Mouse (Mus musculus): ENCODE measurements at regions not wholly inside any gene's neighbourhood (a gene's known extent, or its start where the extent isn't known, plus 50 kb on each side); places are given as distances from the start of the nearest gene placed in this dataset.

GRCm38 (mm10) chr10:117556851-117557542 is 72.3 kb upstream of the Cpm start:
- Histone ChIP-seq H3K4me1 (peaks cover 52% of the 10 kb centered on the region), H3K4me3 (no peak overlapping the region), H3K27me3 (ENCODE audit: low read depth, poor library complexity, severe bottlenecking) (no peaks in the 10 kb centered on the region), H3K9me3 (replicated peaks) (no peaks in the 10 kb centered on the region), H3K36me3 (no peaks in the 10 kb centered on the region), H3K27ac (no peak overlapping the region)
- DNase-seq (ENCODE audit: low spot score) = no peak
- 87% methylated on average over 14 of the region's 14 CpGs for WGBS

GRCm38 (mm10) chr10:117556027-117556789 is 73.1 kb upstream of the Cpm start:
- no peak for DNase-seq (ENCODE audit: low spot score)
- H3K27ac ChIP-seq = peak overlapping the region; percentile 74
- no peaks in the 10 kb centered on the region for H3K9me3 ChIP-seq (replicated peaks)
- H3K36me3 ChIP-seq = no peaks in the 10 kb centered on the region
- peaks cover 52% of the 10 kb centered on the region for H3K4me1 ChIP-seq
- WGBS = 41% methylated on average over 15 of the region's 15 CpGs
- H3K4me3 ChIP-seq = no peak overlapping the region
- H3K27me3 ChIP-seq (ENCODE audit: low read depth, poor library complexity, severe bottlenecking) = no peaks in the 10 kb centered on the region

- peak overlapping the region; percentile 74 for H3K27ac ChIP-seq
- H3K27me3 ChIP-seq (ENCODE audit: low read depth, poor library complexity, severe bottlenecking) = no peaks in the 10 kb centered on the region
- no peak overlapping the region for H3K4me3 ChIP-seq
- WGBS = 86% methylated on average over 10 of the region's 10 CpGs
- H3K36me3 ChIP-seq = no peaks in the 10 kb centered on the region
- peaks cover 52% of the 10 kb centered on the region for H3K4me1 ChIP-seq
- no peak for DNase-seq (ENCODE audit: low spot score)
- no peaks in the 10 kb centered on the region; the same call in 1 of the 2 replicates for H3K9me3 ChIP-seq (replicated peaks)
These were observed 73.8 kb upstream of the Cpm start for GRCm38 (mm10) chr10:117555542-117555941.

GRCm38 (mm10) chr10:117555044-117555443 is 74.3 kb upstream of the Cpm start:
- Histone ChIP-seq H3K9me3 (replicated peaks) (no peaks in the 10 kb centered on the region; the same call in 1 of the 2 replicates), H3K36me3 (no peaks in the 10 kb centered on the region), H3K4me1 (peaks cover 52% of the 10 kb centered on the region), H3K4me3 (no peak overlapping the region), H3K27me3 (ENCODE audit: low read depth, poor library complexity, severe bottlenecking) (no peaks in the 10 kb centered on the region), H3K27ac (peak overlapping the region; percentile 74)
- WGBS = 67% methylated on average over 8 of the region's 8 CpGs
- DNase-seq (ENCODE audit: low spot score) = no peak

GRCm38 (mm10) chr10:117554533-117554932 is 74.8 kb upstream of the Cpm start:
- DNase-seq (ENCODE audit: low spot score) = no peak
- peaks cover 48% of the 10 kb centered on the region for H3K4me1 ChIP-seq
- H3K9me3 ChIP-seq (replicated peaks) = no peaks in the 10 kb centered on the region; the same call in 1 of the 2 replicates
- 35% methylated on average over 6 of the region's 6 CpGs for WGBS
- H3K36me3 ChIP-seq = no peaks in the 10 kb centered on the region
- H3K27ac ChIP-seq = peak overlapping the region; percentile 74; the same call in 1 of the 2 replicates
- H3K4me3 ChIP-seq = no peak overlapping the region
- H3K27me3 ChIP-seq (ENCODE audit: low read depth, poor library complexity, severe bottlenecking) = no peaks in the 10 kb centered on the region

- 83% methylated on average over 15 of the region's 15 CpGs for WGBS
- Histone ChIP-seq H3K4me3 (no peak overlapping the region), H3K27ac (no peak overlapping the region), H3K9me3 (replicated peaks) (no peaks in the 10 kb centered on the region; the same call in 1 of the 2 replicates), H3K4me1 (peaks cover 45% of the 10 kb centered on the region), H3K36me3 (no peaks in the 10 kb centered on the region), H3K27me3 (ENCODE audit: low read depth, poor library complexity, severe bottlenecking) (no peaks in the 10 kb centered on the region)
- no peak for DNase-seq (ENCODE audit: low spot score)
These were observed 75.8 kb upstream of the Cpm start for GRCm38 (mm10) chr10:117553211-117554186.

GRCm38 (mm10) chr10:117552049-117552652 is 77.1 kb upstream of the Cpm start:
- WGBS = 89% methylated on average over 9 of the region's 9 CpGs
- Histone ChIP-seq H3K4me1 (peaks cover 54% of the 10 kb centered on the region), H3K36me3 (no peaks in the 10 kb centered on the region), H3K4me3 (no peak overlapping the region), H3K9me3 (replicated peaks) (no peaks in the 10 kb centered on the region; the same call in 1 of the 2 replicates), H3K27me3 (ENCODE audit: low read depth, poor library complexity, severe bottlenecking) (no peaks in the 10 kb centered on the region), H3K27ac (peak overlapping the region; percentile 47)
- DNase-seq (ENCODE audit: low spot score) = no peak

GRCm38 (mm10) chr10:117551234-117552048 is 77.9 kb upstream of the Cpm start:
- Histone ChIP-seq H3K4me3 (no peak overlapping the region), H3K4me1 (peaks cover 55% of the 10 kb centered on the region), H3K27ac (peak overlapping the region; percentile 47), H3K9me3 (replicated peaks) (no peaks in the 10 kb centered on the region; the same call in 1 of the 2 replicates), H3K36me3 (no peaks in the 10 kb centered on the region), H3K27me3 (ENCODE audit: low read depth, poor library complexity, severe bottlenecking) (no peaks in the 10 kb centered on the region)
- DNase-seq (ENCODE audit: low spot score) = no peak
- WGBS = 69% methylated on average over 13 of the region's 13 CpGs

GRCm38 (mm10) chr10:117549854-117550605 is 79.3 kb upstream of the Cpm start:
- Histone ChIP-seq H3K9me3 (replicated peaks) (no peaks in the 10 kb centered on the region; the same call in 1 of the 2 replicates), H3K4me1 (peaks cover 41% of the 10 kb centered on the region), H3K27ac (no peak overlapping the region)

GRCm38 (mm10) chr10:117549506-117549830 is 79.8 kb upstream of the Cpm start:
- Histone ChIP-seq H3K9me3 (replicated peaks) (no peaks in the 10 kb centered on the region; the same call in 1 of the 2 replicates), H3K4me3 (no peak overlapping the region), H3K27me3 (ENCODE audit: low read depth, poor library complexity, severe bottlenecking) (no peaks in the 10 kb centered on the region), H3K27ac (no peak overlapping the region), H3K36me3 (no peaks in the 10 kb centered on the region), H3K4me1 (peaks cover 40% of the 10 kb centered on the region)
- 98% methylated on average over 4 of the region's 4 CpGs for WGBS
- no peak for DNase-seq (ENCODE audit: low spot score)

More at GRCm38 (mm10) chr10:117549854-117550605, 79.3 kb upstream of the Cpm start:
- 94% methylated on average over 16 of the region's 16 CpGs for WGBS
- no peaks in the 10 kb centered on the region for H3K27me3 ChIP-seq (ENCODE audit: low read depth, poor library complexity, severe bottlenecking)
- DNase-seq (ENCODE audit: low spot score) = no peak
- H3K36me3 ChIP-seq = no peaks in the 10 kb centered on the region
- no peak overlapping the region for H3K4me3 ChIP-seq
